Mouse (Mus musculus): Measurements from ENCODE around the gene Mettl18. TPM values are rescaled to one million over a fixed set of nuclear protein-coding genes. Genes with fewer than 3 reads are reported as not detected.
"Not testable (repeated sequence)": the region's sequence is repeated elsewhere in the genome, so short reads cannot be mapped to it uniquely, and the experiment has no call there.

Gene Mettl18
- polyA plus RNA-seq, 1 experiment: 0.41 TPM

DNA sequence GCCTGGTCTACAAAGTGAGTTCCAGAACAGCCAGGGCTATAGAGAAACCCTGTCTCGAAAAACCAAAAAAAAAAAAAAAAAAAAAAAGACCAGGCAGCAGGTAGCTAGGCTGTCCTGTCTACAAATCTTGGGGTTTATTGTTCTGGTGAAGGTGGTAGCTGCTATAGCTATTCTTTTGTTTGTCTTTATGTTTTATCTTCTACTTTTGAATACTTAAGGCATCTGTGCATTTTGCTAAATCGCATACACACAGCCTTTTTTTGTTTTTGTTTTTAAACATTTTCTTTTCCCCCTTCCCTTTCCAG, 872 bp downstream of the Mettl18 start:
- no peaks in the 10 kb centered on the region for H3K9me3 ChIP-seq
- peak overlapping the region; percentile 42 for H3K4me3 ChIP-seq (replicated peaks)
- H3K36me3 ChIP-seq (replicated peaks; ENCODE audit: low read length): peaks cover 24% of the 10 kb centered on the region
- H3K4me1 ChIP-seq: peaks cover 37% of the 10 kb centered on the region
- TF ChIP-seq FLI1 (IDR thresholded peaks at IDR 0.05; ENCODE audit: low read length) (no peak), GATA1 (IDR thresholded peaks at IDR 0.05; ENCODE audit: borderline replicate concordance, low read length) (no peak)
- no peaks in the 10 kb centered on the region for H3K27me3 ChIP-seq (replicated peaks)

DNA sequence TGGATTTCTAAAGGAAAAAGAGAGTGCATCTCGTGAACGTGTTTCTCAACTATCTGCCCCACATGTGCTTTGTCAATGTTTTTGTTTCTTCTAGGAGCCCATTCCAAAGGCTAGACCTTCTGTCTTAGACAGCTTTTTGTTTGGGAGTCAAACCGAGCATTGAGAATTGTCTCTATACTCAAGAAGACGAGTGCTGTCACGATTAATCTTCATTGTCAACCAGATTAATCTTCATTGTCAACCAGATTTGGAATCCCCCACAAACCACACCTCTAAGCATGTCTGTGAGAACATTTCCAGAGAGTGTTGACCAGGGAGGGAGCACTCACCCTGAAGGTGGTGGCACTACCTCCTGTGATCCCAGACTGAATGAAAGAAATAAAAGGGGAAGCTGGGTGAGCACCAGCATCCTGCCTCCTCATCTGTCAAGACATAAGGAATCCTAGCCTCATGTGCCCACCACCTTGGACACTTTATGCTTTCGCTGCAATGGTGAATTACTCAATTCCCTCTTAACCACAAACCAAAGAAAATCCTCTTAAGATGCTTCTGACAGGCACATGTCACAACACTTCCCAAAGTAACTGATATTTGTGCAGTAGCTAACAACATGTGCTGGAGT, 7.3 kb downstream of the Mettl18 start:
- Histone ChIP-seq H3K27me3 (replicated peaks) (no peaks in the 10 kb centered on the region), H3K9me3 (no peaks in the 10 kb centered on the region), H3K36me3 (replicated peaks; ENCODE audit: low read length) (peaks cover 11% of the 10 kb centered on the region), H3K4me1 (peaks cover 46% of the 10 kb centered on the region), H3K4me3 (replicated peaks) (no peak overlapping the region)
- TF ChIP-seq FLI1 (IDR thresholded peaks at IDR 0.05; ENCODE audit: low read length) (no peak), GATA1 (IDR thresholded peaks at IDR 0.05; ENCODE audit: borderline replicate concordance, low read length) (no peak)

DNA sequence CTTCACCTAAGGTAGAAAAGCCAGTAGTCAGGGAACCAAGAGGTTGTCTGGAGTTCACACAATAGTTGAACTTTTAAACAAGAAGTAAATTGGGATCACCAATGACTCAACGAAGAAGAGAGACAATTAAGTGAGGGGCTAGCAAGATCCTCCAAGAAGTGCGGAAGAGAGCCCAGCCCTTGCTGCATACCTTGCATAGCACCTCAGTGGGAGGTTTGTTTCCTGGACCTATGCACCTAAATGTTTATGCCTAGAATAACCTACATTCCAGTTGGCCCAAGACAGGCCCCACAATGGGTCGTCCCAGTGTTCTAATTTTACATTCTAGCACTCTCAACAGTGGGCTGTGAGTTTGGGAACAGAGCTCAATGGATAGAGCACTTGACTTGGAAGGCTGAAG, 9.6 kb downstream of the Mettl18 start:
- Histone ChIP-seq H3K4me3 (replicated peaks) (no peak overlapping the region), H3K27me3 (replicated peaks) (no peaks in the 10 kb centered on the region), H3K9me3 (no peaks in the 10 kb centered on the region), H3K4me1 (peaks cover 57% of the 10 kb centered on the region), H3K36me3 (replicated peaks; ENCODE audit: low read length) (no peaks in the 10 kb centered on the region)
- TF ChIP-seq FLI1 (IDR thresholded peaks at IDR 0.05; ENCODE audit: low read length): no peak
- TF ChIP-seq GATA1 (IDR thresholded peaks at IDR 0.05; ENCODE audit: borderline replicate concordance, low read length): no peak

DNA sequence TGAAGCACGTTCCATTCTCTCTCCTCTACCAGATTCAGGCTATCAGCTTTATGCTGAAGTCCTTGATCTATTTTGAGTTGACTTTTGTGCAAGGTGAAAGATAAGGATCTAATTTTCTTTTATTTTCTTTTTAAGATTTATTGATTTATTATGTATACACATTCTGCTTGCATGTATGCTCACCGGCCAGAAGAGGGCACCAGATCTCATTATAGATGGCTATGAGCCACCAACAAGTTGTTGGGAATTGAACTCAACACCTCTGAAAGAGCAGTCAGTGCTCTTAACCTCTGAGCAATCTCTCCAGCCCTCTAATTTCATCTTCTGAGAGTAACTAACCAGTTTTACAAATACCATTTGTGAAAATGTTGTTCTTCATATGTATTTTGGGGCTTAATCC, 14.5 kb downstream of the Mettl18 start:
- Histone ChIP-seq H3K27me3 (replicated peaks) (no peaks in the 10 kb centered on the region), H3K9me3 (peaks cover 5% of the 10 kb centered on the region; the same call in 1 of the 2 replicates), H3K4me3 (replicated peaks) (no peak overlapping the region), H3K4me1 (peaks cover 46% of the 10 kb centered on the region), H3K36me3 (replicated peaks; ENCODE audit: low read length) (no peaks in the 10 kb centered on the region)
- TF ChIP-seq GATA1 (IDR thresholded peaks at IDR 0.05; ENCODE audit: borderline replicate concordance, low read length) (no peak), FLI1 (IDR thresholded peaks at IDR 0.05; ENCODE audit: low read length) (no peak)

DNA sequence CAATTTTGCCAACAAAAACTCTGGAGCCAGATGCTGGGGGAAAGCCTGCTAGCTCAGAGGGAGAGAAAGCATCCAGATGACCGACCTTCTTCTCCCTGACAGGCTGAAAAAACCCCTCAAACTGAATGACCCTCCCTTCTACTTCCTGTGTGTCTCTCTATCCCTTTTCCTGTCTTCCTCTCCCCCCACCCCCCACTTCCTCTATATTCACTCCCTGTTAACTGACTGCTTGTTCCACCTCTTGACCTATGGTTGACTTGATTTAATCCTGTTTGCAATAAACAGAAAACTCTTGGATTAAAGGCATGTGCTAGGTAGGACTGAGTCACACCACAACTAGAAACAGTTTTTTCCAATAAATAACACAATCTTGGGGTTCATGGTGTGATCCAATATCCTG, 19.9 kb downstream of the Mettl18 start:
- H3K4me3 ChIP-seq (replicated peaks): no peak overlapping the region
- TF ChIP-seq GATA1 (IDR thresholded peaks at IDR 0.05; ENCODE audit: borderline replicate concordance, low read length) (no peak), FLI1 (IDR thresholded peaks at IDR 0.05; ENCODE audit: low read length) (no peak)
- H3K36me3 ChIP-seq (replicated peaks; ENCODE audit: low read length): no peaks in the 10 kb centered on the region
- peaks cover 37% of the 10 kb centered on the region for H3K4me1 ChIP-seq
- H3K9me3 ChIP-seq: peaks cover 5% of the 10 kb centered on the region; the same call in 1 of the 2 replicates
- no peaks in the 10 kb centered on the region for H3K27me3 ChIP-seq (replicated peaks)

DNA sequence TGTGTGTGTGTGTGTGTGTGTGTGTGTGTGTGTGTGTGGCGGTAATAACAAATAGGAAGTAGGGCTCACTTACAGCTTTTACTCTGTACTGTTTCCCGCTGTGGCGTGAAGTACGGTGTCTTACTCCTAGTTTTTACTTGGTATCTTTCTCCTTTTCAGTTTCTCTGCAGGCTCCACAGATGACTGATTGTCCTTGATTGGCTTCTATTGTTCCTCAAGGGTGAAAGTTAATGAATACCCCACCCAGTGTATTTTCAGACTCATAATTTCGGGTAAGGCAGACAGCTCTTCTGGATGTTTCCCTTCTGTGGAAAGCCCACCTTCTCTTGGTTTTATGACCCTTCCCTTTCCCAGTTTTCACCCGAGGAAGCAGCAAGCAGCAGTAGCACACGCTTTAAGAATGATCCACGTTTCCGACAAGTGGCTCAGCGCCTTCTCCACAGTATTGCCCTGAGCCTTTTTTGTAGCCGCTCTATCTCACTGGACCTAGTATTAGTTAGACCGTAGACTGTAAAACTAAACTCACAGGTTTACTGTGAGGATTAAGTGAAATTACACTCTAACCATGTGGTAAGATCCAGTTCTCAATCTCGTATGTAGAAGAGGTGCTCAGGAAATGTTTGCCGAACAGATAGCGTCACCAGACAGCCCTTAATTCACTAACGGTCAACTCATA, 23.7 kb downstream of the Mettl18 start:
- no peaks in the 10 kb centered on the region for H3K36me3 ChIP-seq (replicated peaks; ENCODE audit: low read length)
- H3K9me3 ChIP-seq: no peaks in the 10 kb centered on the region
- TF ChIP-seq FLI1 (IDR thresholded peaks at IDR 0.05; ENCODE audit: low read length) (no peak), GATA1 (IDR thresholded peaks at IDR 0.05; ENCODE audit: borderline replicate concordance, low read length) (no peak)
- no peak overlapping the region for H3K4me3 ChIP-seq (replicated peaks)
- H3K27me3 ChIP-seq (replicated peaks): no peaks in the 10 kb centered on the region
- H3K4me1 ChIP-seq: peaks cover 21% of the 10 kb centered on the region

DNA sequence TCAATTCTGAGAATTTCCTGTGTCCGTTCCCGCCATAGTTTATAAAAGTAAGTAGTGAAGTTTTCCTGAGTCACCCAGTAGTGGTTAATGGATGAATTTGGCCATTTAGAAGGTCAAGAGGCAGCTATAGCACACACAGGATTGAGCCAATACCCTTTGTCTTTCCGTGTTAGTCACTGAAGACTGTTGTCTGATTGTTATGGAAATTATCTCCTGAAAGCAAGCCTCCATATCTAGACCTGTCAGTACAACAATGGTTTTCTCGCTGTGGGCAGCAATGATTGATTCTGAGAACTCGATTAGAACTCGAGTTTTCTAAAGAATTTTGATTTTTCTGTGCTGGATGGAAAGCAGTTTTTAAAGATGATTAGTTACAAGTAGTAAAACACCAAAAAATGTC, 25.1 kb downstream of the Mettl18 start:
- Histone ChIP-seq H3K9me3 (no peaks in the 10 kb centered on the region), H3K4me1 (peaks cover 12% of the 10 kb centered on the region), H3K36me3 (replicated peaks; ENCODE audit: low read length) (no peaks in the 10 kb centered on the region), H3K27me3 (replicated peaks) (no peaks in the 10 kb centered on the region), H3K4me3 (replicated peaks) (no peak overlapping the region)
- no peak for TF ChIP-seq GATA1 (IDR thresholded peaks at IDR 0.05; ENCODE audit: borderline replicate concordance, low read length)
- no peak for TF ChIP-seq FLI1 (IDR thresholded peaks at IDR 0.05; ENCODE audit: low read length)

DNA sequence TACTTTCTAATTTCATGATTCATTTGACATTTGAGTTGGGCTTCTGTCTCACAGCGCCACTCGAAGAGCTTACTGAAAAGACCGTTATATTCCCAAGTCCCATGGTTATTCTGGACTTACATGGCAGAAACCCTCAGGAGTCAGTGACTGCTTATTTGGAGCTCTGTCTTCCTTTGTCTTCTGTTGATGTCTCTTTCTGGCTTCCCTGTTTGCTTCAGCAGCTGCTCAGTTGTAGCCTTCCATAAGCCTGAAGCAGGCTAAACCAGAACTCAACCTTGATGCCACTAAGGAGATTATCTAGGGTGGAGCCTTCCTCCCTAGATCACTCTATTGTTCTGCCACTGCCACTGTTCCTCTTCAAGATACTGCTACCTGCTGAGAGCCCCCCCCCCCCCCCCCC, 26.1 kb downstream of the Mettl18 start:
- H3K4me3 ChIP-seq (replicated peaks); H3K9me3 ChIP-seq; H3K4me1 ChIP-seq; H3K27me3 ChIP-seq (replicated peaks); H3K36me3 ChIP-seq (replicated peaks; ENCODE audit: low read length): not testable (repeated sequence)

DNA sequence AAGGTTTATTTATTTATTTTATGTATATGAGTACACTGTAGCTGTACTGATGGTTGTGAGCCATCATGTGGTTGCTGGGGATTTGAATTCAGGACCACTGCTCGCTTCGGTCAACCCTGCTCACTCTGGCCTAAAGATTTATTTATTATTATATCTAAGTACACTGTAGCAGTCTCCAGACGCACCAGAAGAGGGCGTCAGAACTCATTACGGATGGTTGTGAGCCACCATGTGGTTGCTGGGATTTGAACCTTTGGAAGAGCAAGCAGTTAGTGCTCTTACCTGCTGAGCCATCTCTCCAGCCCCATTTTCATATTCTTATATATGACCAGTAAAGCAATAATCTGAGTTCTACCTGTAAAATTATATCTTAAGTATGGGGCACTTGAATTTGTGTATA, 27.4 kb downstream of the Mettl18 start:
- not testable (repeated sequence) for H3K4me1 ChIP-seq; H3K4me3 ChIP-seq (replicated peaks); H3K36me3 ChIP-seq (replicated peaks; ENCODE audit: low read length); H3K27me3 ChIP-seq (replicated peaks)
- H3K9me3 ChIP-seq: peaks cover 11% of the 10 kb centered on the region

DNA sequence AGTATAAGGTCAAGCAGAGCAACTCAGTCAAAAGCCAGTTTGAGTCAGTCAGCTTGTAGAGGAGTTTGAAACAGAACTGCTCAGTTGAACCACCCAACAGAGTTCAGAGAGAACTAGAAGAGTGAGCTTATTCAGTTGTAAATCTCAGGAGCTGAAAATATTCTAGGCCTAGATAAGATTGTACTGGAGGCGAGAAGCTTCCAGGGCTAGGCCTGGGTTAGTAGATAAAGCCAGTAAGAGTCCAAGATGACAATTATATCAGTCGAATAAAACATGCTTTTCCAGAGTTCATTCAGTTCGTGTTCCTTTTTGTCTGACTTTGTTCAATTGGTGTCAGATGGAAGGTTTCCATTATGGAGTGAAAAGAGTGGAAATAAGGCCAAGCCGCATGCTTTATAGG, 31.0 kb downstream of the Mettl18 start:
- Histone ChIP-seq H3K36me3 (replicated peaks; ENCODE audit: low read length) (peaks cover 4% of the 10 kb centered on the region), H3K4me3 (replicated peaks) (no peak overlapping the region), H3K9me3 (peaks cover 22% of the 10 kb centered on the region), H3K4me1 (peaks cover under 1% of the 10 kb centered on the region; the same call in 1 of the 2 replicates), H3K27me3 (replicated peaks) (no peaks in the 10 kb centered on the region)
- TF ChIP-seq GATA1 (IDR thresholded peaks at IDR 0.05; ENCODE audit: borderline replicate concordance, low read length): no peak
- TF ChIP-seq FLI1 (IDR thresholded peaks at IDR 0.05; ENCODE audit: low read length): no peak

DNA sequence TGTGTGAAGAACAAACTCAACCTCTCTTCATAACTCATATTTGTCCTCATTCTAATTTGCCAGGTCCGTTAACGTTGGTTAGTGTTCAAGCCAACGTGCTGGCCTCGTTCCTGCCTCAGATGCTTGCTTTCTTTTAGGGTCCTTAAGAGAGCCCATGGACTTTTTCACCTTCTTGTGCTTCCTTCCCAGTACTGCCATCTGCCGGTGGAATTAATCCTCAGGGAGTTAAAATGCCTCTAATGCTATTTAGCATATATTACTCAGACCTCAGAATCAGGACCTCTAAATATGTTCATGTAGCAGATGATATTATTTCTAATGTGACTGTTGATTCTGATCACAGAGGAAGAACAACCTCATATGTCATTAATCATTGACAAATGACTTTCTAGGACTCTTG, 32.7 kb downstream of the Mettl18 start:
- Histone ChIP-seq H3K4me1 (peaks cover 4% of the 10 kb centered on the region; the same call in 1 of the 2 replicates), H3K4me3 (replicated peaks) (no peak overlapping the region), H3K36me3 (replicated peaks; ENCODE audit: low read length) (peaks cover 4% of the 10 kb centered on the region), H3K9me3 (peaks cover 22% of the 10 kb centered on the region), H3K27me3 (replicated peaks) (no peaks in the 10 kb centered on the region)
- TF ChIP-seq GATA1 (IDR thresholded peaks at IDR 0.05; ENCODE audit: borderline replicate concordance, low read length) (no peak), FLI1 (IDR thresholded peaks at IDR 0.05; ENCODE audit: low read length) (no peak)
